Mouse (Mus musculus): ENCODE data around the gene Ndufv1. TPM values are rescaled to one million over a fixed set of nuclear protein-coding genes. Genes with fewer than 3 reads are reported as not detected.

Gene Ndufv1
- polyA plus RNA-seq (2017; shearing (Covaris generic)): 155 TPM

GRCm38 (mm10) chr19:4012432-4013022, at the start of gene Ndufv1:
Gene Ndufv1, minus strand, starts transcription at chr19:4012806.

GRCm38 (mm10) chr19:4059069-4059740, 46.6 kb upstream of the Ndufv1 start, which contains the start of gene Gstp3:
Gene Gstp3, minus strand, starts transcription at chr19:4059569.

GRCm38 (mm10) chr19:4045966-4046865, 33.6 kb upstream of the Ndufv1 start, which contains the start of gene Gstp2:
Gene Gstp2, minus strand, starts transcription at chr19:4046023.

GRCm38 (mm10) chr19:4037788-4038232, 25.2 kb upstream of the Ndufv1 start, which contains the start of gene Gstp1:
Gene Gstp1, minus strand, starts transcription at chr19:4037985.

GRCm38 (mm10) chr19:4003112-4003511, 9.5 kb downstream of the Ndufv1 start, which contains the start of gene Doc2g:
Gene Doc2g, plus strand, starts transcription at chr19:4003313.

GRCm38 (mm10) chr19:4000119-4000900, 12.3 kb downstream of the Ndufv1 start, which contains the start of the genes Nudt8 and Gm49405:
Gene Nudt8, plus strand, starts transcription at chr19:4000580.
Gene Gm49405, plus strand, starts transcription at chr19:4000626.

GRCm38 (mm10) chr19:3992416-3992815, 20.2 kb downstream of the Ndufv1 start, which contains the start of gene Tbx10:
Gene Tbx10, plus strand, starts transcription at chr19:3992752.

GRCm38 (mm10) chr19:3986334-3986733, 26.3 kb downstream of the Ndufv1 start, which contains the start of gene Acy3:
Gene Acy3, plus strand, starts transcription at chr19:3986570.

GRCm38 (mm10) chr19:3972229-3972628, 40.4 kb downstream of the Ndufv1 start, which contains the start of gene Aldh3b2:
Gene Aldh3b2, plus strand, starts transcription at chr19:3972328.

GRCm38 (mm10) chr19:3958470-3958869, 54.1 kb downstream of the Ndufv1 start, which contains the start of gene Aldh3b3:
Gene Aldh3b3, plus strand, starts transcription at chr19:3958645.

Other genes starting within 250 kb of the Ndufv1 start
- 43.1 TPM for gene Kmt5b, start 245.4 kb downstream of the Ndufv1 start, polyA plus RNA-seq (2017; shearing (Covaris generic))
- 2.2 TPM for gene Chka, start 161.0 kb downstream of the Ndufv1 start, polyA plus RNA-seq (2017; shearing (Covaris generic))
- gene Tcirg1, start 105.7 kb downstream of the Ndufv1 start, polyA plus RNA-seq (2017; shearing (Covaris generic)): 71.7 TPM
- 230 TPM for gene Ndufs8, start 100.0 kb downstream of the Ndufv1 start, polyA plus RNA-seq (2017; shearing (Covaris generic))
- 0.75 TPM for gene Aldh3b1, start 83.0 kb downstream of the Ndufv1 start, polyA plus RNA-seq (2017; shearing (Covaris generic))
- 58.1 TPM for gene Unc93b1, start 77.6 kb downstream of the Ndufv1 start, polyA plus RNA-seq (2017; shearing (Covaris generic))
- gene Aldh3b3, start 54.2 kb downstream of the Ndufv1 start, polyA plus RNA-seq (2017; shearing (Covaris generic)): not detected
- gene Aldh3b2, start 40.5 kb downstream of the Ndufv1 start, polyA plus RNA-seq (2017; shearing (Covaris generic)): not detected
- gene Acy3, start 26.2 kb downstream of the Ndufv1 start, polyA plus RNA-seq (2017; shearing (Covaris generic)): 0.40 TPM
- gene Tbx10, start 20.1 kb downstream of the Ndufv1 start, polyA plus RNA-seq (2017; shearing (Covaris generic)): 0.16 TPM
- 8.7 TPM for gene Nudt8, start 12.2 kb downstream of the Ndufv1 start, polyA plus RNA-seq (2017; shearing (Covaris generic))
- gene Gm49405, start 12.2 kb downstream of the Ndufv1 start, polyA plus RNA-seq (2017; shearing (Covaris generic)): 1.8 TPM
- 1.7 TPM for gene Doc2g, start 9.5 kb downstream of the Ndufv1 start, polyA plus RNA-seq (2017; shearing (Covaris generic))
- 631 TPM for gene Gstp1, start 25.2 kb upstream of the Ndufv1 start, polyA plus RNA-seq (2017; shearing (Covaris generic))
- 3.4 TPM for gene Gstp2, start 33.2 kb upstream of the Ndufv1 start, polyA plus RNA-seq (2017; shearing (Covaris generic))
- gene Gstp3, start 46.8 kb upstream of the Ndufv1 start, polyA plus RNA-seq (2017; shearing (Covaris generic)): 112 TPM
- not detected for gene Cabp2, start 68.8 kb upstream of the Ndufv1 start, polyA plus RNA-seq (2017; shearing (Covaris generic))
- gene Cdk2ap2, start 84.4 kb upstream of the Ndufv1 start, polyA plus RNA-seq (2017; shearing (Covaris generic)): 956 TPM
- gene Pitpnm1, start 87.2 kb upstream of the Ndufv1 start, polyA plus RNA-seq (2017; shearing (Covaris generic)): 367 TPM
- gene Aip, start 113.1 kb upstream of the Ndufv1 start, polyA plus RNA-seq (2017; shearing (Covaris generic)): 206 TPM
- 0.07 TPM for gene Gpr152, start 127.0 kb upstream of the Ndufv1 start, polyA plus RNA-seq (2017; shearing (Covaris generic))
- 0.39 TPM for gene Cabp4, start 131.2 kb upstream of the Ndufv1 start, polyA plus RNA-seq (2017; shearing (Covaris generic))
- 477 TPM for gene Coro1b, start 135.8 kb upstream of the Ndufv1 start, polyA plus RNA-seq (2017; shearing (Covaris generic))
- gene Ptprcap, start 140.8 kb upstream of the Ndufv1 start, polyA plus RNA-seq (2017; shearing (Covaris generic)): 1,844 TPM
- 49.2 TPM for gene Rps6kb2, start 150.5 kb upstream of the Ndufv1 start, polyA plus RNA-seq (2017; shearing (Covaris generic))
- gene Carns1, start 162.7 kb upstream of the Ndufv1 start, polyA plus RNA-seq (2017; shearing (Covaris generic)): 6.9 TPM
- gene Tbc1d10c, start 178.5 kb upstream of the Ndufv1 start, polyA plus RNA-seq (2017; shearing (Covaris generic)): 832 TPM
- gene Ppp1ca, start 179.3 kb upstream of the Ndufv1 start, polyA plus RNA-seq (2017; shearing (Covaris generic)): 1,230 TPM
- 81.5 TPM for gene Rad9a, start 188.9 kb upstream of the Ndufv1 start, polyA plus RNA-seq (2017; shearing (Covaris generic))
- 24.8 TPM for gene Clcf1, start 201.4 kb upstream of the Ndufv1 start, polyA plus RNA-seq (2017; shearing (Covaris generic))
- not detected for gene AC109138.7, start 201.6 kb upstream of the Ndufv1 start, polyA plus RNA-seq (2017; shearing (Covaris generic))
- 138 TPM for gene Pold4, start 219.1 kb upstream of the Ndufv1 start, polyA plus RNA-seq (2017; shearing (Covaris generic))